11 mouse cellular contexts compared by ENCODE assay signal in genomic region chr2:29495271-29495670, GRCm38 (mm10).
DNase-seq lines count a peak whose midpoint lies in the region; ATAC-seq and TF ChIP-seq lines count a peak whose summit lies in the region.
"Had no signal": no experiment of that assay in that cellular context is flagged by ENCODE, and none has a peak within 500 bp of the region (broad histone marks: within the 10 kb centered on the region; RNA-seq: fewer than 3 reads in every experiment).

No protein-coding gene starts in this region.

- TF ChIP-seq CTCF in heart, postnatal 0 days (IDR thresholded peaks at IDR 0.05; ENCODE audit: low read depth) = no peak
- no peak for TF ChIP-seq CTCF in left cerebral cortex, adult 2 months (IDR thresholded peaks at IDR 0.05)

- DNase-seq in heart, postnatal 0 days (ENCODE audit: low spot score) = peak; percentile 2
- no peak for DNase-seq in heart, adult 18-20 months
- DNase-seq in midbrain, embryonic 14.5 days = no peak
- DNase-seq in layer of hippocampus, postnatal 36 days = peak; percentile 35 to 40
- DNase-seq in left cerebral cortex, adult 2 months (ENCODE audit: extremely low spot score in 1 of 2, low spot score in 2 of 2) = no peak
- no peak for DNase-seq in spleen, postnatal 10 days (ENCODE audit: low spot score in 2 of 2)
- DNase-seq: liver, postnatal 0 days had no signal

- peaks cover 10% of the 10 kb centered on the region; the same call in 1 of the 2 replicates for H3K4me1 ChIP-seq in heart, postnatal 0 days (ENCODE audit: control insufficient read depth, insufficient read depth)
- peaks cover 25% of the 10 kb centered on the region for H3K4me1 ChIP-seq in midbrain, embryonic 16.5 days (ENCODE audit: control insufficient read depth, insufficient read depth, low read length)
- H3K4me1 ChIP-seq in midbrain, embryonic 14.5 days (ENCODE audit: control insufficient read depth, insufficient read depth, low read length) = peaks cover 35% of the 10 kb centered on the region
- peaks cover 22% of the 10 kb centered on the region for H3K4me1 ChIP-seq in forebrain, embryonic 16.5 days (replicated peaks; ENCODE audit: control insufficient read depth, insufficient read depth, low read length)

- H3K36me3 ChIP-seq in heart, postnatal 0 days (replicated peaks; ENCODE audit: control insufficient read depth, insufficient read depth, low read length) = 0 out of 2 replicates have a peak, but pooled peaks cover under 1% of the 10 kb centered on the region
- peaks cover under 1% of the 10 kb centered on the region; the same call in 1 of the 2 replicates for H3K36me3 ChIP-seq in midbrain, embryonic 16.5 days (ENCODE audit: control insufficient read depth, insufficient read depth, low read length)
- peaks cover 3% of the 10 kb centered on the region; the same call in 1 of the 2 replicates for H3K36me3 ChIP-seq in midbrain, embryonic 14.5 days (ENCODE audit: control insufficient read depth, insufficient read depth, low read length)
- H3K36me3 ChIP-seq in forebrain, embryonic 16.5 days (ENCODE audit: control insufficient read depth, insufficient read depth) = no peaks in the 10 kb centered on the region

- H3K9ac ChIP-seq in heart, postnatal 0 days (replicated peaks; ENCODE audit: low read depth, low read length) = no peak overlapping the region
- no peak overlapping the region for H3K9ac ChIP-seq in midbrain, embryonic 16.5 days (ENCODE audit: low read depth, low read length)
- H3K9ac ChIP-seq in midbrain, embryonic 14.5 days (replicated peaks; ENCODE audit: low read length) = no peak overlapping the region
- H3K9ac ChIP-seq in forebrain, embryonic 16.5 days (replicated peaks; ENCODE audit: low read depth, low read length) = no peak overlapping the region
- H3K9ac ChIP-seq: liver, postnatal 0 days had no signal

- no peak for ATAC-seq in heart, postnatal 0 days (ENCODE audit: insufficient read depth, low read depth)
- peak; percentile 57; the same call in 1 of the 2 replicates for ATAC-seq in midbrain, embryonic 16.5 days
- no peak for ATAC-seq in midbrain, embryonic 14.5 days (ENCODE audit: low FRiP score, low TSS enrichment)
- ATAC-seq in forebrain, embryonic 16.5 days = peak; percentile 72
- ATAC-seq: intestine, embryonic 16.5 days; liver, postnatal 0 days had no signal

- no peak overlapping the region for H3K27ac ChIP-seq in heart, postnatal 0 days (ENCODE audit: low read depth)
- H3K27ac ChIP-seq in midbrain, embryonic 16.5 days (ENCODE audit: low read length) = no peak overlapping the region
- H3K27ac ChIP-seq in midbrain, embryonic 14.5 days (replicated peaks; ENCODE audit: low read depth, low read length) = no peak overlapping the region
- peak overlapping the region; percentile 64 for H3K27ac ChIP-seq in forebrain, embryonic 16.5 days (ENCODE audit: low read length)
- H3K27ac ChIP-seq in left cerebral cortex, adult 2 months = no peak overlapping the region

- intact Hi-C loops in left cerebral cortex, adult 2 months (cut with DNase I) = no loop called here

- H3K4me2 ChIP-seq in heart, postnatal 0 days (ENCODE audit: low read depth, low read length) = no peak overlapping the region
- H3K4me2 ChIP-seq in midbrain, embryonic 16.5 days (ENCODE audit: low read length) = no peak overlapping the region
- H3K4me2 ChIP-seq in midbrain, embryonic 14.5 days (ENCODE audit: low read length) = no peak overlapping the region
- H3K4me2 ChIP-seq in forebrain, embryonic 16.5 days (ENCODE audit: low read length) = no peak overlapping the region

- WGBS in heart, postnatal 0 days = 84% methylated on average over 2 of the region's 2 CpGs
- 63% methylated on average over 2 of the region's 2 CpGs for WGBS in midbrain, embryonic 16.5 days
- 70% methylated on average over 2 of the region's 2 CpGs for WGBS in midbrain, embryonic 14.5 days
- WGBS in forebrain, embryonic 16.5 days = 47% methylated on average over 2 of the region's 2 CpGs

- no peak for TF ChIP-seq EP300 in heart, postnatal 0 days (IDR thresholded peaks at IDR 0.05; ENCODE audit: low read depth)

- no peaks in the 10 kb centered on the region for H3K27me3 ChIP-seq in heart, postnatal 0 days (ENCODE audit: control insufficient read depth, insufficient read depth, low read length)
- no peaks in the 10 kb centered on the region for H3K27me3 ChIP-seq in midbrain, embryonic 16.5 days (ENCODE audit: control insufficient read depth, insufficient read depth, low read depth, low read length)
- H3K27me3 ChIP-seq in midbrain, embryonic 14.5 days (ENCODE audit: control insufficient read depth, insufficient read depth, low read length) = no peaks in the 10 kb centered on the region
- H3K27me3 ChIP-seq in forebrain, embryonic 16.5 days (replicated peaks; ENCODE audit: control insufficient read depth, insufficient read depth, low read length) = no peaks in the 10 kb centered on the region

- no peaks in the 10 kb centered on the region for H3K9me3 ChIP-seq in heart, postnatal 0 days (replicated peaks; ENCODE audit: control insufficient read depth, low read length)
- no peaks in the 10 kb centered on the region for H3K9me3 ChIP-seq in midbrain, embryonic 16.5 days (replicated peaks; ENCODE audit: control insufficient read depth, low read length, poor library complexity, severe bottlenecking)
- no peaks in the 10 kb centered on the region for H3K9me3 ChIP-seq in midbrain, embryonic 14.5 days (ENCODE audit: control insufficient read depth, low read length)
- no peaks in the 10 kb centered on the region for H3K9me3 ChIP-seq in forebrain, embryonic 16.5 days (ENCODE audit: control insufficient read depth, low read length)
- H3K9me3 ChIP-seq: megakaryocyte, embryonic 14.5 days had no signal

- H3K4me3 ChIP-seq in heart, postnatal 0 days (ENCODE audit: low read depth, low read length) = no peak overlapping the region
- no peak overlapping the region for H3K4me3 ChIP-seq in midbrain, embryonic 16.5 days (ENCODE audit: low read depth, low read length)
- no peak overlapping the region for H3K4me3 ChIP-seq in midbrain, embryonic 14.5 days (replicated peaks; ENCODE audit: low read depth, low read length)
- no peak overlapping the region for H3K4me3 ChIP-seq in forebrain, embryonic 16.5 days (replicated peaks; ENCODE audit: low read length)
- H3K4me3 ChIP-seq in left cerebral cortex, adult 2 months = no peak overlapping the region
- H3K4me3 ChIP-seq: megakaryocyte, embryonic 14.5 days had no signal

Comparison
In these comparisons a context has a peak if more than half of its experiments do, and no peak if none do; other contexts are left out.
1. ATAC-seq: peak in midbrain, embryonic 16.5 days (single experiment) and forebrain, embryonic 16.5 days (single experiment); none in heart, postnatal 0 days (single experiment) and midbrain, embryonic 14.5 days (single experiment).
2. DNase-seq: peak in heart, postnatal 0 days (single experiment) and layer of hippocampus, postnatal 36 days (2 of 2); none in heart, adult 18-20 months (0 of 2), midbrain, embryonic 14.5 days (single experiment), left cerebral cortex, adult 2 months (0 of 2) and spleen, postnatal 10 days (0 of 2).